In the genomic region with DNA sequence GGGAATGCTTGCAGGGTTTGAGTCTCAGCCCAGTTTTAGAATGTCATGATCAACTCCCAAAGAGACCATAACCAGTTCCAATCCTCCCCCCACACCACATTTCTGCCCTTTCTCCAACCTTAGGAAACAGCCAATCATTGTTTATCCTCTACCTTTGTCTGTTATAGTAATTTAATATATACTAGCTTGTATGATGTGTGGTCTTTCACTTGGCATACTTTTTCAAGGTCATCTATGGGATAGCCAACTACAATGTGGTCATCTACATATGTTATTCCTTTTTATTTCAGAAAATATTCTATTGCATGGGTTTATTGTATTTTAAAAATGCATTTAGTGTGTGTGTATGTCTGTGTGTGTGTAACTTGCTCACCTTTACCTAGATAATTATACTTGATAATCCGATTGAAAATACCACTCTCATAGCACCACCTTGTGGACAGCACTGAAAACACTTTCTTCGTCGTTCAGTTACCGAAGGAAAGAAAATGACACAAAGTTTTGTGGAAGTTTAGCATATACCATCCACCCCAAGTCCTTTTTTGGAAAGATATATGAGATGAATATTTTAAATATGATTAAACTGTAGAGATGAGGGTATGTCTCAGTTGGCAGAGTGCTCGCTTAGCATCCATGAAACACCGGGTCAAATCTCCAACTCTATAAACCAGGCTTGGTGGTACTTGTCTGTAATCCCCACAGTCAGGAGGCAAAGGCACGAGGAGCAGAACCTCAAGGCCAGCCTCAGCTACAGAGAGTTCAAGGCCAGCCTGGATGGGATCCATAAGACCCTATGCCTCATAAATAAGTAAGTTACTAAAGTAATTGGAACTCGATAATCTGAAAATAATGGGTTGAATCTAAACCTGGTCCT, we compare ENCODE assay signal across 8 mouse cellular contexts. TPM values are rescaled to one million over a fixed set of nuclear protein-coding genes. Genes with fewer than 3 reads are reported as not detected.
A peak's percentile ranks its signal among the peaks of the same experiment; 100 is the strongest.
DNase-seq lines count a peak whose midpoint lies in the region; ATAC-seq lines count a peak whose summit lies in the region.

No protein-coding gene starts in this region.

- no peak overlapping the region for H3K4me3 ChIP-seq in hindbrain, embryonic 13.5 days
- H3K4me3 ChIP-seq in hindbrain, embryonic 12.5 days = no peak overlapping the region
- H3K4me3 ChIP-seq in midbrain, embryonic 12.5 days = no peak overlapping the region

- ATAC-seq in hindbrain, embryonic 13.5 days (ENCODE audit: low FRiP score) = peak; percentile 54; the same call in 1 of the 2 replicates
- ATAC-seq in hindbrain, embryonic 12.5 days (ENCODE audit: low FRiP score) = no peak
- ATAC-seq in midbrain, embryonic 12.5 days (ENCODE audit: low FRiP score, low read depth) = peak; percentile 38; the same call in 1 of the 2 replicates
- no peak for ATAC-seq in megakaryocyte-erythroid progenitor cell, adult 5-6 weeks (replicated peaks; ENCODE audit: low FRiP score, low TSS enrichment, poor library complexity, severe bottlenecking)

- H3K9ac ChIP-seq in hindbrain, embryonic 13.5 days = no peak overlapping the region
- no peak overlapping the region for H3K9ac ChIP-seq in hindbrain, embryonic 12.5 days
- H3K9ac ChIP-seq in midbrain, embryonic 12.5 days (replicated peaks) = no peak overlapping the region

- H3K4me1 ChIP-seq in hindbrain, embryonic 13.5 days (replicated peaks) = no peaks in the 10 kb centered on the region
- H3K4me1 ChIP-seq in hindbrain, embryonic 12.5 days = no peaks in the 10 kb centered on the region
- H3K4me1 ChIP-seq in midbrain, embryonic 12.5 days = no peaks in the 10 kb centered on the region

- H3K27ac ChIP-seq in hindbrain, embryonic 13.5 days = no peak overlapping the region
- no peak overlapping the region for H3K27ac ChIP-seq in hindbrain, embryonic 12.5 days
- no peak overlapping the region for H3K27ac ChIP-seq in midbrain, embryonic 12.5 days (replicated peaks)

- H3K27me3 ChIP-seq in hindbrain, embryonic 13.5 days = no peaks in the 10 kb centered on the region
- no peaks in the 10 kb centered on the region for H3K27me3 ChIP-seq in hindbrain, embryonic 12.5 days
- peaks cover 14% of the 10 kb centered on the region for H3K27me3 ChIP-seq in midbrain, embryonic 12.5 days

- no peak overlapping the region for H3K4me2 ChIP-seq in hindbrain, embryonic 13.5 days
- H3K4me2 ChIP-seq in hindbrain, embryonic 12.5 days (replicated peaks) = no peak overlapping the region
- no peak overlapping the region for H3K4me2 ChIP-seq in midbrain, embryonic 12.5 days (replicated peaks)

- H3K36me3 ChIP-seq in hindbrain, embryonic 13.5 days = no peaks in the 10 kb centered on the region
- no peaks in the 10 kb centered on the region for H3K36me3 ChIP-seq in hindbrain, embryonic 12.5 days
- H3K36me3 ChIP-seq in midbrain, embryonic 12.5 days = no peaks in the 10 kb centered on the region

- no peaks in the 10 kb centered on the region for H3K9me3 ChIP-seq in hindbrain, embryonic 13.5 days
- no peaks in the 10 kb centered on the region for H3K9me3 ChIP-seq in hindbrain, embryonic 12.5 days (replicated peaks)
- H3K9me3 ChIP-seq in midbrain, embryonic 12.5 days = no peaks in the 10 kb centered on the region

- peak; percentile 61 for DNase-seq in A20 (ENCODE audit: low read depth, low spot score)
- peak; percentile 41 for DNase-seq in MN1 (ENCODE audit: low spot score)
- DNase-seq in fibroblast of lung, adult 2 months (ENCODE audit: low read depth) = peak; percentile 6
- DNase-seq in gastrocnemius, postnatal 25 days = no peak

- WGBS in hindbrain, embryonic 13.5 days = 37% methylated on average over 8 of the region's 8 CpGs
- WGBS in hindbrain, embryonic 12.5 days = 35% methylated on average over 8 of the region's 8 CpGs
- 34% methylated on average over 8 of the region's 8 CpGs for WGBS in midbrain, embryonic 12.5 days

RNA-seq across cellular contexts. Expression of a gene that starts 37.7 kb away (rescaled TPM):
- polyA plus RNA-seq in hindbrain, embryonic 13.5 days (2015; fragmentation: Nextera tagmentation; extraction: Ambion mirVana) = not detected in 2 replicates
- not detected in 2 replicates for polyA plus RNA-seq in hindbrain, embryonic 12.5 days (2016; fragmentation: Nextera tagmentation; extraction: Ambion mirVana)
- polyA plus RNA-seq in midbrain, embryonic 12.5 days (2016; fragmentation: Nextera tagmentation; extraction: Ambion mirVana) = not detected in 2 replicates
- total RNA-seq in megakaryocyte-erythroid progenitor cell, adult 5-6 weeks (2014; fragmentation: Nextera tagmentation) = not detected in 2 replicates
- not detected in 2 replicates for total RNA-seq in megakaryocyte-erythroid progenitor cell, adult 5-6 weeks (2017)
- not detected for total RNA-seq in gastrocnemius, postnatal 25 days (2021)

Comparison
In these comparisons a context has a peak if more than half of its experiments do, and no peak if none do; other contexts are left out.
1. ATAC-seq: peak in hindbrain, embryonic 13.5 days (single experiment) and midbrain, embryonic 12.5 days (single experiment); none in hindbrain, embryonic 12.5 days (single experiment) and megakaryocyte-erythroid progenitor cell, adult 5-6 weeks (single experiment).